Mouse (Mus musculus): ENCODE measurements around the gene Olfr1087. TPM values are rescaled to one million over a fixed set of nuclear protein-coding genes. Genes with fewer than 3 reads are reported as not detected.
"Not testable (repeated sequence)": the region's sequence is repeated elsewhere in the genome, so short reads cannot be mapped to it uniquely, and the experiment has no call there.

Gene Olfr1087
- polyA plus RNA-seq (2012; rRNA removed): not detected in 2 replicates

- no peak for DNase-seq (ENCODE audit: low read depth, low spot score)
Measured at GRCm38 (mm10) chr2:86698295-86698694, at the start of gene Olfr1087. Gene Olfr1087, minus strand, starts transcription at chr2:86698395.

- no peak for DNase-seq (ENCODE audit: low read depth, low spot score)
Measured at GRCm38 (mm10) chr2:86733601-86734000, 35.4 kb upstream of the Olfr1087 start, which contains the start of gene Olfr1089. Gene Olfr1089, minus strand, starts transcription at chr2:86733701.

- no peak for DNase-seq (ENCODE audit: low read depth, low spot score)
- WGBS: 77% methylated on average over 2 of the region's 2 CpGs
Measured at GRCm38 (mm10) chr2:86679992-86680391, 18.2 kb downstream of the Olfr1087 start, which contains the start of gene Olfr1086. Gene Olfr1086, minus strand, starts transcription at chr2:86680092.

GRCm38 (mm10) chr2:86661919-86662318 is 36.3 kb downstream of the Olfr1087 start, which contains the start of gene Olfr1085:
Gene Olfr1085, minus strand, starts transcription at chr2:86662019.
- WGBS: 12% methylated on average over 1 of the region's 1 CpGs
- DNase-seq (ENCODE audit: low read depth, low spot score): no peak

GRCm38 (mm10) chr2:86639625-86640024 is 58.6 kb downstream of the Olfr1087 start, which contains the start of gene Olfr1084:
Gene Olfr1084, minus strand, starts transcription at chr2:86639725.
- WGBS: 80% methylated on average over 1 of the region's 1 CpGs
- not testable (repeated sequence) for DNase-seq (ENCODE audit: low read depth, low spot score)

Other genes starting within 250 kb of the Olfr1087 start
- gene Olfr1065, start 247.8 kb downstream of the Olfr1087 start, polyA plus RNA-seq (2012; rRNA removed): not detected in 2 replicates
- gene Olfr1066, start 242.1 kb downstream of the Olfr1087 start, polyA plus RNA-seq (2012; rRNA removed): not detected in 2 replicates
- gene Olfr228, start 211.0 kb downstream of the Olfr1087 start, polyA plus RNA-seq (2012; rRNA removed): not detected in 2 replicates
- gene Olfr1076, start 189.9 kb downstream of the Olfr1087 start, polyA plus RNA-seq (2012; rRNA removed): not detected in 2 replicates
- not detected in 2 replicates for gene Olfr1079, start 155.9 kb downstream of the Olfr1087 start, polyA plus RNA-seq (2012; rRNA removed)
- gene Olfr1080, start 140.2 kb downstream of the Olfr1087 start, polyA plus RNA-seq (2012; rRNA removed): not detected in 2 replicates
- gene Olfr1082, start 99.4 kb downstream of the Olfr1087 start, polyA plus RNA-seq (2012; rRNA removed): not detected in 2 replicates
- gene Olfr1084, start 58.7 kb downstream of the Olfr1087 start, polyA plus RNA-seq (2012; rRNA removed): not detected in 2 replicates
- not detected in 2 replicates for gene Olfr1085, start 36.4 kb downstream of the Olfr1087 start, polyA plus RNA-seq (2012; rRNA removed)
- not detected in 2 replicates for gene Olfr1086, start 18.3 kb downstream of the Olfr1087 start, polyA plus RNA-seq (2012; rRNA removed)
- gene Olfr1089, start 35.3 kb upstream of the Olfr1087 start, polyA plus RNA-seq (2012; rRNA removed): not detected in 2 replicates
- not detected in 2 replicates for gene Olfr1090, start 60.6 kb upstream of the Olfr1087 start, polyA plus RNA-seq (2012; rRNA removed)
- gene Olfr1093, start 84.1 kb upstream of the Olfr1087 start, polyA plus RNA-seq (2012; rRNA removed): not detected in 2 replicates
- not detected in 2 replicates for gene Olfr141, start 111.6 kb upstream of the Olfr1087 start, polyA plus RNA-seq (2012; rRNA removed)
- not detected in 2 replicates for gene Olfr1094, start 126.3 kb upstream of the Olfr1087 start, polyA plus RNA-seq (2012; rRNA removed)
- gene Olfr1095, start 153.3 kb upstream of the Olfr1087 start, polyA plus RNA-seq (2012; rRNA removed): not detected in 2 replicates
- gene Gm13723, start 176.4 kb upstream of the Olfr1087 start, polyA plus RNA-seq (2012; rRNA removed): not detected in 2 replicates
- gene Olfr1097, start 193.8 kb upstream of the Olfr1087 start, polyA plus RNA-seq (2012; rRNA removed): not detected in 2 replicates
- not detected in 2 replicates for gene Olfr1098, start 226.2 kb upstream of the Olfr1087 start, polyA plus RNA-seq (2012; rRNA removed)

All from large intestine, adult 2 months (tissue).